ENCODE assay signal across 8 mouse cellular contexts in the genomic region with DNA sequence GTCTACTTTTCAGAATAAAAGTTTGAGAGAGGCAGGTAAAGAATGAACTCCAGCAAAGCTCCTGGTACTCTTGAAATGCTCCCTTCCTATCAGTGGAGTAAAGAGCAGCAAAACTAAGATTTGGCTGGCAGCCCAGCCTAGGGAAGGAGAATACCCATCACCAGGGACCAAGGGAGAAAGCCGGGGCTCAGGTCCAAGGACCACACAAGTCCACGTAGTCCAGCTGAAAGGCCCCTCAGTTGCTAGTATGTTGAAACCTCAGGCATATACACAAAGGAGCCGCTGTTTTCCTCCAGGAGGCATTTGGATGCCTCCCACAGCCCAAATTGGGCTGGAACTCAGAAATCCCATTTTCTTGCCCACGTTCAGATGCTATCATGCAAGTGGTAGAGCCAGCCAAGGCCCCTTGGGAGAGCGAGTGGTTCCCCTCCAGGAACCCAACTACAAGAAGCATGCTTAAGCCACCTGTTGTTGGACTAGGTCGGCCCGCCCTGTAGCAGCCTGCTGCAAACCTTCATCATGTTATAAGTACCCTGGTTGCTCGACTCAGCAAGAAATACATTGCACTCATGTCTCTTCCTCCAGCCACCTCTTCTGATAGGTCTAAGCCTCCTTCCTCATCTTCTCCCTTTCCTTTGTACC. TPM values are rescaled to one million over a fixed set of nuclear protein-coding genes. Genes with fewer than 3 reads are reported as not detected.
A peak's percentile ranks its signal among the peaks of the same experiment; 100 is the strongest.
DNase-seq lines count a peak whose midpoint lies in the region; ATAC-seq and TF ChIP-seq lines count a peak whose summit lies in the region.

No protein-coding gene starts in this region.

- no peak for TF ChIP-seq CTCF in E14TG2a.4 (conservative IDR thresholded peaks at IDR 0.05; ENCODE audit: low read length)

- peaks cover 68% of the 10 kb centered on the region for H3K27me3 ChIP-seq in E14TG2a.4 (ENCODE audit: insufficient read depth, low read length)
- H3K27me3 ChIP-seq in hindbrain, embryonic 11.5 days (ENCODE audit: control insufficient read depth, insufficient read depth, low read length): peaks cover 10% of the 10 kb centered on the region

- peaks cover 18% of the 10 kb centered on the region for H3K4me1 ChIP-seq in E14TG2a.4 (replicated peaks; ENCODE audit: low read depth, low read length)
- H3K4me1 ChIP-seq in hindbrain, embryonic 11.5 days (replicated peaks; ENCODE audit: control insufficient read depth, insufficient read depth, low read length): no peaks in the 10 kb centered on the region; the same call in 1 of the 2 replicates

- no peaks in the 10 kb centered on the region for H3K9me3 ChIP-seq in E14TG2a.4 (ENCODE audit: low read length)
- H3K9me3 ChIP-seq in hindbrain, embryonic 11.5 days (ENCODE audit: control insufficient read depth, low read length): no peaks in the 10 kb centered on the region

- ATAC-seq in hindbrain, embryonic 11.5 days (ENCODE audit: low FRiP score): no peak

- H3K36me3 ChIP-seq in E14TG2a.4 (ENCODE audit: insufficient read depth, low read length): no peaks in the 10 kb centered on the region
- H3K36me3 ChIP-seq in hindbrain, embryonic 11.5 days (ENCODE audit: control insufficient read depth, insufficient read depth, low read length): no peaks in the 10 kb centered on the region

- DNase-seq in embryo, embryonic 9.5 days (ENCODE audit: extremely low spot score): peak; percentile 4
- no peak for DNase-seq in embryo, embryonic 10 days (ENCODE audit: low spot score)
- DNase-seq in hindbrain, embryonic 11.5 days (ENCODE audit: low spot score): peak; percentile 16
- peak; percentile 4 for DNase-seq in mesoderm, embryonic 11.5 days (ENCODE audit: low read depth, low spot score)
- DNase-seq in urinary bladder, postnatal 25 days (ENCODE audit: low spot score): no peak
- no peak for DNase-seq in spleen, postnatal 14 days (ENCODE audit: low spot score in 2 of 2)
- DNase-seq in heart, postnatal 4 days: no peak

- peak overlapping the region; percentile 85; the same call in 1 of the 2 replicates for H3K4me3 ChIP-seq in E14TG2a.4 (replicated peaks; ENCODE audit: low read length)
- H3K4me3 ChIP-seq in hindbrain, embryonic 11.5 days (ENCODE audit: low read depth, low read length): no peak overlapping the region

- H3K9ac ChIP-seq in hindbrain, embryonic 11.5 days (ENCODE audit: low read depth, low read length): no peak overlapping the region

- H3K4me2 ChIP-seq in hindbrain, embryonic 11.5 days (replicated peaks; ENCODE audit: low read depth, low read length): peak overlapping the region; percentile 95; the same call in 1 of the 2 replicates

- H3K27ac ChIP-seq in hindbrain, embryonic 11.5 days (ENCODE audit: low read depth, low read length): no peak overlapping the region

- WGBS in hindbrain, embryonic 11.5 days: 71% methylated on average over 8 of the region's 8 CpGs

RNA-seq across cellular contexts. Expression of a gene that starts 1.4 kb away (rescaled TPM):
- polyA plus RNA-seq in hindbrain, embryonic 11.5 days (2014; fragmentation: Nextera tagmentation; extraction: Ambion mirVana): 1.9 and 4.3 TPM in 2 replicates
- total RNA-seq in heart, postnatal 4 days (2021): 10 to 100 TPM; 47.6 to 52.9 TPM

Comparison
In these comparisons a context has a peak if more than half of its experiments do, and no peak if none do; other contexts are left out.
1. DNase-seq: peak in embryo, embryonic 9.5 days (single experiment), hindbrain, embryonic 11.5 days (single experiment) and mesoderm, embryonic 11.5 days (single experiment); none in embryo, embryonic 10 days (single experiment), urinary bladder, postnatal 25 days (single experiment), spleen, postnatal 14 days (0 of 2) and heart, postnatal 4 days (single experiment).